Mouse (Mus musculus): Measurements from ENCODE around the gene Tm6sf1. TPM values are rescaled to one million over a fixed set of nuclear protein-coding genes. Genes with fewer than 3 reads are reported as not detected.

The Tm6sf1 gene
- polyA plus RNA-seq, 1 experiment, result 24.4 TPM

DNA sequence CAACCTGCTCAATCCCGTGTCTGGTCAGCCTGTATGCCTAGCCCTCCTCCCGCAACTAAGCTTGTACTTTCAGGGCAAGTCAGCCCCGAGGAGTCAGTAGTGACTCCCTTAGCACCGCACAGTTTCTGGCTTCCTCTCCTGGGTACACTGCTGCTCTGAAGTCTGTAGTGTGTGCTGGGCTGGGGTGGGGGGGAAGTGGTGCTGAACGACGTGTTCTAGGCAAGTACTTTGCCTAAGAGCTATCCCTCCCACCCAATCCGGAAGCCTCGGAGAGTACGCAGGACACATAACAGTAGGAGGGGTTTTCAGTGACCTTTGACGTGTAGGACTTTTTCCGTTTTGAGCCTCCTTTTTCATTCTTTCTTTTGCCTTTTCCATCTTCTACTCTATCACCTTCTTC lies 40.6 kb downstream of the Tm6sf1 start:
- no peaks in the 10 kb centered on the region for H3K4me1 ChIP-seq (ENCODE audit: control insufficient read depth, insufficient read depth, insufficient read length, low read length)
- no peak overlapping the region for H3K27ac ChIP-seq (replicated peaks; ENCODE audit: low read depth, low read length)
- H3K4me3 ChIP-seq (ENCODE audit: insufficient read depth, low read depth, low read length), result no peak overlapping the region

DNA sequence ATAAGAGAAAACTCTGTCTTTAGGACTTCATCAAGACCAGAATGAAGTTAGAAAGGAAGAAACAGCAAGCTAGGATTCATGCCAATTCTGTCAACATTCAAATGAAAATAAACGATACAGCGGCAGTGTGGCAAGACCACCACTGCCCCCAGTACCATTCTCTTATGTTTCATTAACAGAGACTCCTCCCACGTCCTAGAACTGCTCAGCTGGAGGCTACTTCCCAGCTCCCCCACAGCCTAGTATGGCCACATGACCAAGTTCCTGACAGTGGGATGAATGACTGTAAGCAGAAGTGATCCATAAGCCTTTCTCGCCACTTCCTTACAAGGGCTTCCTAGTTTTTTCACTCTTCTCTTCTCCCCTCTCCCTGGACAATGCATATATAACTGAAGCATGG lies 45.3 kb downstream of the Tm6sf1 start:
- no peak overlapping the region for H3K27ac ChIP-seq (replicated peaks; ENCODE audit: low read depth, low read length)
- H3K4me3 ChIP-seq (ENCODE audit: insufficient read depth, low read depth, low read length), result no peak overlapping the region
- H3K4me1 ChIP-seq (ENCODE audit: control insufficient read depth, insufficient read depth, insufficient read length, low read length), result no peaks in the 10 kb centered on the region

GRCm38 (mm10) chr7:81904926-81905325 lies 46.1 kb downstream of the Tm6sf1 start:
- Histone ChIP-seq H3K4me1 (ENCODE audit: control insufficient read depth, insufficient read depth, insufficient read length, low read length) (no peaks in the 10 kb centered on the region), H3K4me3 (ENCODE audit: insufficient read depth, low read depth, low read length) (no peak overlapping the region), H3K27ac (replicated peaks; ENCODE audit: low read depth, low read length) (no peak overlapping the region)

- H3K27ac ChIP-seq (replicated peaks; ENCODE audit: low read depth, low read length), result no peak overlapping the region
These were observed 59.5 kb downstream of the Tm6sf1 start for GRCm38 (mm10) chr7:81918316-81918715.

DNA sequence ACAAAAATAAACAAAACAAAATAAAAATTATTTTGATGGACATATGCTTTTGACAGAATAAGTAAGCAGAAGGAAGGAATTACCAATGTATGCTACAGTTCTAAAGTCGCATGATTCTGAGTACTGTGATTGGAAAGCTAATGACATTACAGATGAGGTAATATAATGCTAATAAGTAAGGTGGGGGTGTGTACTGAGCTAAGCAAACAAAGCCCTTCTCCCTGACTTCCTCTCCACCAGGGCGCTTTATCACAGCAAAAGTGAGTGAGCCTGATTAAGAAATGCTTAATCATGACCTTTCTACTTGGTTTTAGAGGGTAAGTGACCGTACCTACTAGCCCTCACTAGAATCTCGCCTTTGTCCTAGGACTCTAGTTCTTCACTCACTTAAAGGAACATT lies 61.5 kb downstream of the Tm6sf1 start:
- Histone ChIP-seq H3K4me1 (ENCODE audit: control insufficient read depth, insufficient read depth, insufficient read length, low read length) (no peaks in the 10 kb centered on the region), H3K27ac (replicated peaks; ENCODE audit: low read depth, low read length) (no peak overlapping the region), H3K4me3 (ENCODE audit: insufficient read depth, low read depth, low read length) (no peak overlapping the region)

More at GRCm38 (mm10) chr7:81918316-81918715, 59.5 kb downstream of the Tm6sf1 start:
- Histone ChIP-seq H3K4me1 (ENCODE audit: control insufficient read depth, insufficient read depth, insufficient read length, low read length) (no peaks in the 10 kb centered on the region), H3K4me3 (ENCODE audit: insufficient read depth, low read depth, low read length) (no peak overlapping the region)

DNA sequence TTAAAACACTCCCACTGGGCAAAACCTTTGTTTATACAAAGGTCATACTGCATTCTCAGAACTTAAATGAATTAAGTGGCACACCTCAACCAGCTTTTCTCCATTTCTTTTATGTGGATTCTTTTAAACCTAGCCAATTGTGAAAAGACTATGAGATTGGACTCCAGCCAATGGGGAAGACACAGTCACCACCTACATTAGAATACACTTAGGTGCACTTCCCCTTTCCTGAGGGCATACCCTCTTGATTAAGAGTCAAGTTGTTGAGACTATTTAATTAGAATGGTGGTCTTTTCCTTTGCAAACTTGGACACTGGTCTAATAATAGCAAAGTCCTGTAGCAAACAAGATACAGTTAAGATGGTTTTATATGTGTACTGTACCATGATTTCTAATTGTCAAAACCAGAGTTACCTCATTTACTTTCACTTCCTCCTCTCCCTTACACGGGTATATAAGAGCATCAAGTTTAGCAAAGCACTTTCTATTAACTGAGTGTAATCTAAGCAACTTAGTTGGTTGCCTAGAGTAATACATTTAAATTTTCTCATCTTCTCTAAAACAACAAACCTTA lies 62.7 kb downstream of the Tm6sf1 start:
- no peaks in the 10 kb centered on the region for H3K4me1 ChIP-seq (ENCODE audit: control insufficient read depth, insufficient read depth, insufficient read length, low read length)
- H3K27ac ChIP-seq (replicated peaks; ENCODE audit: low read depth, low read length), result no peak overlapping the region
- H3K4me3 ChIP-seq (ENCODE audit: insufficient read depth, low read depth, low read length), result no peak overlapping the region

DNA sequence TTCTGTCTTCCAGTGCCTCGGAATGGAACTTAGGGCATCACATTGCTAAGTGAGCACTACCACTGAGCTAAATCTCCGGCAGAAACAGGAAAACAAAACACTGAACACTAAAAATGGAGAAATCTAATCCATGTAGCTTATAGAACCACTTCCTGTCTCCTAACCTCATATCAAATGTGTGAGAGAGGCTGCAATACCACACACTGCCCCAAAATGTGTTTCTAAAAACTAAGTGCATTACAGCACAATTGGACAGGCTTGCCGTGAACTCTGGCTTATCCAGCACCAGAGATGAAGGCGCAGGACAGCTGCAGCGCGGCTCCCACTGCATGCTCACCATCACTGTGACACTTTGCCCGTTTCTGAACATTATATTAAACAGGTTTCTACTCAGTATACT lies 70.2 kb downstream of the Tm6sf1 start:
- no peak overlapping the region for H3K27ac ChIP-seq (replicated peaks; ENCODE audit: low read depth, low read length)
- H3K4me1 ChIP-seq (ENCODE audit: control insufficient read depth, insufficient read depth, insufficient read length, low read length), result no peaks in the 10 kb centered on the region
- H3K4me3 ChIP-seq (ENCODE audit: insufficient read depth, low read depth, low read length), result no peak overlapping the region

- H3K27ac ChIP-seq (replicated peaks; ENCODE audit: low read depth, low read length), result no peak overlapping the region
- H3K4me1 ChIP-seq (ENCODE audit: control insufficient read depth, insufficient read depth, insufficient read length, low read length), result no peaks in the 10 kb centered on the region
- peak overlapping the region; percentile 85 for H3K4me3 ChIP-seq (ENCODE audit: insufficient read depth, low read depth, low read length)
These were observed 73.8 kb downstream of the Tm6sf1 start for GRCm38 (mm10) chr7:81932521-81933045.

DNA sequence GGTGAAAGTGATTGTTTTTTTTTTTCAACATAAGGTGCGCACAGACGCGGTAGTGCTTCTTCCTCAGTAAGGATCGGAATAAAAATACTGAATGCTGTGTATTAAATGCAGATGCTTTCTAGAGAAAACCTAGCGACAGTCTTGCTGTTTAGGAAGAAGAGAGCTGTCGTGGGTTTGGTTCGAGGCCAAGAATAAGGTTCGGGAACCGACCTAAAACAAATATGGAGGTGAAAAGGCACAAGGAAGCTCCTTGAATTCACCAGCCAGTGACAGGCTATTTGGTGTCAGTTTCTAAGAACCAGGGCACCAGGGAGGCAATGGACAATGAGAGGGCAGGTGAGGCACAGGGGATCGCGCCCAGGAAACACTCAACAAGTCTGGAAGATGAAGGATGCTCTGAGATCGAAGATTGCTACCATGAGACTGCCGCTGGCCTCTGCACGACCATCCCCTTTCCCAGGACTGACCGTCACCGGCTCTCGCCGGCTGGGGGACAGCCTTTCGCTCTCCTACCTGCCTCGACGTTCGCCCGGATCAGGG lies 74.3 kb downstream of the Tm6sf1 start:
- peak overlapping the region; percentile 85 for H3K4me3 ChIP-seq (ENCODE audit: insufficient read depth, low read depth, low read length)
- H3K4me1 ChIP-seq (ENCODE audit: control insufficient read depth, insufficient read depth, insufficient read length, low read length), result no peaks in the 10 kb centered on the region
- no peak overlapping the region; the same call in 1 of the 2 replicates for H3K27ac ChIP-seq (replicated peaks; ENCODE audit: low read depth, low read length)

GRCm38 (mm10) chr7:81933601-81934266 lies 74.9 kb downstream of the Tm6sf1 start:
- Histone ChIP-seq H3K4me1 (ENCODE audit: control insufficient read depth, insufficient read depth, insufficient read length, low read length) (no peaks in the 10 kb centered on the region), H3K27ac (replicated peaks; ENCODE audit: low read depth, low read length) (peak overlapping the region; percentile 33), H3K4me3 (ENCODE audit: insufficient read depth, low read depth, low read length) (peak overlapping the region; percentile 85)

Other genes with a start within 250 kb of the Tm6sf1 start
- 1.0 and 1.1 TPM in 2 replicates for gene Homer2, start 151.5 kb upstream of the Tm6sf1 start, polyA plus RNA-seq (2012; ENCODE audit: insufficient read depth, insufficient read length, missing spikeins)
- gene Ramac, start 96.1 kb upstream of the Tm6sf1 start, polyA plus RNA-seq (2012; ENCODE audit: insufficient read depth, insufficient read length, missing spikeins), result 30.5 and 35.6 TPM in 2 replicates
- gene 3110040N11Rik, start 69.5 kb upstream of the Tm6sf1 start, polyA plus RNA-seq (2012; ENCODE audit: insufficient read depth, insufficient read length, missing spikeins), result 26.6 and 31.2 TPM in 2 replicates
- 193 and 285 TPM in 2 replicates for gene Btbd1, start 29.6 kb upstream of the Tm6sf1 start, polyA plus RNA-seq (2012; ENCODE audit: insufficient read depth, insufficient read length, missing spikeins)
- not detected in 2 replicates for gene Gm10160, start 3.2 kb upstream of the Tm6sf1 start, polyA plus RNA-seq (2012; ENCODE audit: insufficient read depth, insufficient read length, missing spikeins)
- 2.6 and 3.1 TPM in 2 replicates for gene Hdgfl3, start 75.5 kb downstream of the Tm6sf1 start, polyA plus RNA-seq (2012; ENCODE audit: insufficient read depth, insufficient read length, missing spikeins)
- not detected in 2 replicates for gene Bnc1, start 133.3 kb downstream of the Tm6sf1 start, polyA plus RNA-seq (2012; ENCODE audit: insufficient read depth, insufficient read length, missing spikeins)